Mouse (Mus musculus) cortical plate, adult 2 months (tissue): ENCODE results near the gene Spata17.

Experiments
- CTCF ChIP-seq: fragments of 200-500 bp; IDR thresholded peaks from 2 replicates; pipeline ENCODE4 v1.5.1; 2011; ENCODE audit warnings: mild to moderate bottlenecking, control low read depth, low read length; ENCODE audit not compliant: insufficient read depth; ENCODE audit errors: extremely low read depth
- POLR2A ChIP-seq: fragments of 200-500 bp; IDR thresholded peaks from 2 replicates; pipeline ENCODE4 v1.6.1; 2011; ENCODE audit warnings: mild to moderate bottlenecking, low read length, control low read depth; ENCODE audit not compliant: insufficient read depth; ENCODE audit errors: extremely low read depth

DNA sequence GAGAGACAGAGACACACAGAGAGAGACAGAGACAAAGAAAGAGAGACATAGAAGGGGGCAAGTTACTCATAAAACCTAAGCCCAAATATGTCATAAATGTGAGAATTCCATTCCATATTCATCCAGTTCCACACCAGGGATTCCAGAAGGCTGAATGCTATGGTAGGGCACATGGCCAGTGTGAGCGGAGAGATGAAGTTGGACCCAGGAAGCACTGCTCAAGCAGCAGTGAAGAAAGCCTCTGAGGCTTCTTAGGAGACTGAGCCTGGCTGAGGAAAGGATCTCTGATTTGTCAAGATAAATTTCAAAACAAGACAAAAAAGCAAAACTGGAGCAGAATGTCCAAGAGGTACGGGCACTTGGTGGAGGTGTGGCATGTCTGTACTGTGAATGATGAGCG, 90.3 kb downstream of the Spata17 start:
- no peak for TF ChIP-seq CTCF
- no peak for TF ChIP-seq POLR2A
